Mouse (Mus musculus) spleen, adult 2 months (tissue): Measurements from ENCODE around the gene Sprr2a2.

Experiments
- CTCF ChIP-seq: fragments of 200-500 bp; IDR thresholded peaks from 2 replicates; pipeline ENCODE4 v1.5.1; 2011; ENCODE audit warnings: mild to moderate bottlenecking, inconsistent platforms; ENCODE audit not compliant: insufficient read depth, insufficient read length, insufficient replicate concordance; ENCODE audit errors: extremely low read depth
- POLR2A ChIP-seq: fragments of 200-500 bp; IDR thresholded peaks from 2 replicates; pipeline ENCODE4 v1.6.1; 2011; ENCODE audit warnings: low read depth, low read length, inconsistent platforms

DNA sequence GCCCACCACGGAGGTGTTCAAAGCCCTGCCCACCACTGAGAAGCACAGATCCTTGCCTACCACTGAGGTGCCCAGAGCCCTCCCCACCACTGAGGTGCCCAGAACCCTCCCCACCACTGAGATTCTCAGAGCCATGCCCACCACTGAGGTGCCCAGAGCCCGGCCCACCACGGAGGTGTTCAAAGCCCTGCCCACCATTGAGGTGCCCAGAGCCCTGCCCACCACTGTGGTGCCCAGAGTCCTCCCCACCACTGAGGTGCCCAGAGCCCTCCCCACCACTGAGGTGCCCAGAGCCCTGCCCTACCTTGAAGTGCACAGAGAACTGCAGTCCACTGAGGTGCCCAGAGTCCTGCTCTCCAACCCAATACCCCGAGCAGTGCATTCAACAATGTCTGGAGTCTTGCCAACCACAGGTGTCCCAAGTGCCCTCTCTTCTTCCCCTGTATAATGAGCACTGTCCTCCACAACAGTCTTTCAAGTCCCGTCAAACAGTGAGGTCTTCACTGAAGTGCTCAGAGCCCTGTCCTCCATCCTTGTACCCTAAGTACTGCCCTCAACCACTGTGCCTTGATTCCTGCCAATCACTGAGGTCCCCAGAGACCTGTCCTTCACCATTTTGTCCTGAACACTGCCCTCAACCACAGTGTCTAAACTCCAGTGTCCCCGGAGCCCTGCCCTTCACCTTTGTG, 20.1 kb upstream of the Sprr2a2 start:
- TF ChIP-seq CTCF, result no peak
- TF ChIP-seq POLR2A, result no peak
